Mouse (Mus musculus) forebrain, embryonic 13.5 days (tissue): ENCODE measurements around the gene Sun3. TPM values are rescaled to one million over a fixed set of nuclear protein-coding genes. Genes with fewer than 3 reads are reported as not detected.

Experiments
- ATAC-seq: fragments of 200-750 bp; cut with Nextera tagmentation; 2 replicates; pipeline ENCODE4 v1.8.0; 2017
- H3K27ac ChIP-seq: fragments of 300-500 bp; sonication (generic); 2 replicates; pipeline ENCODE4 v1.5.1; 2015; ENCODE audit warnings: inconsistent platforms, mild to moderate bottlenecking, moderate library complexity
- H3K27me3 ChIP-seq: fragments of 300-500 bp; sonication (generic); 2 replicates; pipeline ENCODE4 v1.6.1; 2015; ENCODE audit warnings: mild to moderate bottlenecking, inconsistent platforms
- H3K36me3 ChIP-seq: fragments of 300-500 bp; sonication (generic); 2 replicates; pipeline ENCODE4 v1.6.1; 2015; ENCODE audit warnings: mild to moderate bottlenecking, inconsistent platforms; ENCODE audit not compliant: poor library complexity, severe bottlenecking
- H3K4me1 ChIP-seq: fragments of 300-500 bp; sonication (generic); 2 replicates; pipeline ENCODE4 v1.6.1; 2015; ENCODE audit warnings: inconsistent platforms
- H3K4me2 ChIP-seq: fragments of 300-500 bp; sonication (generic); 2 replicates; pipeline ENCODE4 v1.6.1; 2015; ENCODE audit warnings: inconsistent platforms, mild to moderate bottlenecking, moderate library complexity
- H3K4me3 ChIP-seq: fragments of 300-500 bp; sonication (generic); 2 replicates; pipeline ENCODE4 v1.5.1; 2015; ENCODE audit warnings: mild to moderate bottlenecking, inconsistent platforms
- H3K9ac ChIP-seq: fragments of 300-500 bp; sonication (generic); 2 replicates; pipeline ENCODE4 v1.6.1; 2015; ENCODE audit warnings: mild to moderate bottlenecking, inconsistent platforms
- H3K9me3 ChIP-seq: fragments of 300-500 bp; sonication (generic); replicated peaks from 2 replicates; pipeline ENCODE4 v1.6.1; 2016; ENCODE audit warnings: inconsistent platforms
- WGBS: fragments of 180-500 bp; shearing (Covaris S2); methylation state at CpG from one replicate; pipeline ENCODE4 v1.1.7; 2015; 5-methylcytosine and 5-hydroxymethylcytosine counted together
- polyA plus RNA-seq: library from polyadenylated mRNA; unstranded; fragments of >200 nt; fragmentation: Nextera tagmentation; extraction: Ambion mirVana; gene quantifications from 2 replicates; pipeline ENCODE4 v1.2.1, GENCODE M21; 2015

The Sun3 gene
- polyA plus RNA-seq, 1 experiment from 2014 or later = not detected

- Histone ChIP-seq H3K4me1 (no peaks in the 10 kb centered on the region), H3K4me3 (no peak overlapping the region), H3K36me3 (no peaks in the 10 kb centered on the region), H3K27me3 (no peaks in the 10 kb centered on the region), H3K9ac (no peak overlapping the region), H3K27ac (no peak overlapping the region), H3K4me2 (no peak overlapping the region), H3K9me3 (no peaks in the 10 kb centered on the region)
- ATAC-seq = no peak
- whole genome bisulfite sequencing = 78% methylated on average over 7 of the region's 7 CpGs
Measured at GRCm38 (mm10) chr11:9024782-9025181, 24.0 kb downstream of the Sun3 start.

- 94% methylated on average over 5 of the region's 5 CpGs for WGBS
- no peak for ATAC-seq
- no peaks in the 10 kb centered on the region for H3K4me1 ChIP-seq
- no peak overlapping the region for H3K4me3 ChIP-seq
- H3K27ac ChIP-seq = no peak overlapping the region
- no peak overlapping the region for H3K9ac ChIP-seq
- H3K4me2 ChIP-seq = no peak overlapping the region
- H3K27me3 ChIP-seq = no peaks in the 10 kb centered on the region
- H3K36me3 ChIP-seq = no peaks in the 10 kb centered on the region
- no peaks in the 10 kb centered on the region for H3K9me3 ChIP-seq
Measured at GRCm38 (mm10) chr11:9020207-9020606, 28.6 kb downstream of the Sun3 start.

- no peak for ATAC-seq
- H3K4me3 ChIP-seq = no peak overlapping the region
- no peaks in the 10 kb centered on the region for H3K27me3 ChIP-seq
- no peak overlapping the region for H3K4me2 ChIP-seq
- H3K27ac ChIP-seq = no peak overlapping the region
- H3K36me3 ChIP-seq = no peaks in the 10 kb centered on the region
- no peaks in the 10 kb centered on the region for H3K4me1 ChIP-seq
- WGBS = 85% methylated on average over 6 of the region's 6 CpGs
- H3K9ac ChIP-seq = no peak overlapping the region
- H3K9me3 ChIP-seq = no peaks in the 10 kb centered on the region
Measured at GRCm38 (mm10) chr11:9018491-9019267, 30.1 kb downstream of the Sun3 start.

- no peak overlapping the region for H3K4me3 ChIP-seq
- 91% methylated on average over 3 of the region's 3 CpGs for WGBS
- no peaks in the 10 kb centered on the region for H3K36me3 ChIP-seq
- no peaks in the 10 kb centered on the region for H3K9me3 ChIP-seq
- H3K27me3 ChIP-seq = no peaks in the 10 kb centered on the region
- peaks cover 9% of the 10 kb centered on the region for H3K4me1 ChIP-seq
- ATAC-seq = no peak
- H3K4me2 ChIP-seq = no peak overlapping the region
- no peak overlapping the region for H3K9ac ChIP-seq
- H3K27ac ChIP-seq = no peak overlapping the region
Measured at GRCm38 (mm10) chr11:9014740-9015139, 34.1 kb downstream of the Sun3 start.

- peak overlapping the region; percentile 82; the same call in 1 of the 2 replicates for H3K27ac ChIP-seq
Measured at GRCm38 (mm10) chr11:9011348-9011747, 37.4 kb downstream of the Sun3 start.

GRCm38 (mm10) chr11:9010853-9011339, 37.9 kb downstream of the Sun3 start, which contains the start of gene Hus1:
TSS of gene Hus1 (minus strand) at chr11:9011191.
- Histone ChIP-seq H3K4me1 (peaks cover 22% of the 10 kb centered on the region), H3K27ac (peak within 1 kb of the TSS; percentile 82), H3K9ac (peak within 1 kb of the TSS; percentile 85), H3K9me3 (no peaks in the 10 kb centered on the region), H3K27me3 (no peaks in the 10 kb centered on the region), H3K4me3 (peak within 1 kb of the TSS; percentile 70), H3K36me3 (0 out of 2 replicates have a peak, but pooled peaks cover 7% of the 10 kb centered on the region), H3K4me2 (peak within 1 kb of the TSS; percentile 74)
- ATAC-seq = peak; percentile 96
- under 1% methylated on average over 43 of the region's 43 CpGs for WGBS

More at GRCm38 (mm10) chr11:9011348-9011747, 37.4 kb downstream of the Sun3 start:
- H3K27me3 ChIP-seq = no peaks in the 10 kb centered on the region
- peak overlapping the region; percentile 74 for H3K4me2 ChIP-seq
- 2% methylated on average over 3 of the region's 3 CpGs for WGBS
- H3K4me3 ChIP-seq = peak overlapping the region; percentile 70
- peak overlapping the region; percentile 85 for H3K9ac ChIP-seq
- H3K9me3 ChIP-seq = no peaks in the 10 kb centered on the region
- H3K36me3 ChIP-seq = 0 out of 2 replicates have a peak, but pooled peaks cover 7% of the 10 kb centered on the region
- peaks cover 22% of the 10 kb centered on the region for H3K4me1 ChIP-seq
- peak; percentile 50 for ATAC-seq

GRCm38 (mm10) chr11:9010416-9010815, 38.4 kb downstream of the Sun3 start:
- Histone ChIP-seq H3K27ac (peak overlapping the region; percentile 82), H3K9me3 (no peaks in the 10 kb centered on the region), H3K4me2 (peak overlapping the region; percentile 74), H3K4me1 (peaks cover 22% of the 10 kb centered on the region), H3K4me3 (peak overlapping the region; percentile 70), H3K27me3 (no peaks in the 10 kb centered on the region), H3K9ac (peak overlapping the region; percentile 85), H3K36me3 (peaks cover 11% of the 10 kb centered on the region)
- WGBS = under 1% methylated on average over 7 of the region's 7 CpGs
- peak; percentile 69 for ATAC-seq

- no peak overlapping the region for H3K27ac ChIP-seq
- ATAC-seq = no peak
- H3K9me3 ChIP-seq = no peaks in the 10 kb centered on the region
- H3K9ac ChIP-seq = no peak overlapping the region
- H3K4me2 ChIP-seq = no peak overlapping the region
- peaks cover 22% of the 10 kb centered on the region for H3K4me1 ChIP-seq
- no peaks in the 10 kb centered on the region for H3K27me3 ChIP-seq
- 96% methylated on average over 5 of the region's 5 CpGs for WGBS
- no peak overlapping the region for H3K4me3 ChIP-seq
- H3K36me3 ChIP-seq = peaks cover 27% of the 10 kb centered on the region
Measured at GRCm38 (mm10) chr11:9008761-9009160, 40.0 kb downstream of the Sun3 start.

- no peak overlapping the region for H3K9ac ChIP-seq
- ATAC-seq = no peak
- no peaks in the 10 kb centered on the region for H3K27me3 ChIP-seq
- H3K27ac ChIP-seq = no peak overlapping the region
- 77% methylated on average over 4 of the region's 4 CpGs for WGBS
- no peak overlapping the region for H3K4me3 ChIP-seq
- H3K9me3 ChIP-seq = no peaks in the 10 kb centered on the region
- H3K4me1 ChIP-seq = no peaks in the 10 kb centered on the region
- no peak overlapping the region for H3K4me2 ChIP-seq
- H3K36me3 ChIP-seq = peaks cover 19% of the 10 kb centered on the region
Measured at GRCm38 (mm10) chr11:8988084-8988483, 60.7 kb downstream of the Sun3 start.

- Histone ChIP-seq H3K9ac (no peak overlapping the region), H3K27ac (no peak overlapping the region), H3K9me3 (no peaks in the 10 kb centered on the region), H3K4me1 (no peaks in the 10 kb centered on the region), H3K4me3 (no peak overlapping the region), H3K4me2 (no peak overlapping the region), H3K36me3 (peaks cover 2% of the 10 kb centered on the region), H3K27me3 (no peaks in the 10 kb centered on the region)
- no peak for ATAC-seq
Measured at GRCm38 (mm10) chr11:8986058-8986457, 62.7 kb downstream of the Sun3 start.

GRCm38 (mm10) chr11:8983237-8983861, 65.4 kb downstream of the Sun3 start:
- WGBS = 40% methylated on average over 6 of the region's 6 CpGs

GRCm38 (mm10) chr11:8978154-8978553, 70.6 kb downstream of the Sun3 start:
- H3K27ac ChIP-seq = no peak overlapping the region
- no peaks in the 10 kb centered on the region for H3K27me3 ChIP-seq
- H3K4me2 ChIP-seq = no peak overlapping the region
- H3K4me3 ChIP-seq = no peak overlapping the region
- ATAC-seq = no peak
- no peaks in the 10 kb centered on the region for H3K9me3 ChIP-seq
- H3K9ac ChIP-seq = no peak overlapping the region
- no peaks in the 10 kb centered on the region for H3K36me3 ChIP-seq
- no peaks in the 10 kb centered on the region for H3K4me1 ChIP-seq
- WGBS = 94% methylated on average over 4 of the region's 4 CpGs

More at GRCm38 (mm10) chr11:8983237-8983861, 65.4 kb downstream of the Sun3 start:
- H3K9me3 ChIP-seq = no peaks in the 10 kb centered on the region
- H3K27ac ChIP-seq = no peak overlapping the region
- H3K27me3 ChIP-seq = no peaks in the 10 kb centered on the region
- H3K9ac ChIP-seq = no peak overlapping the region
- ATAC-seq = peak; percentile 54; the same call in 1 of the 2 replicates
- no peak overlapping the region for H3K4me2 ChIP-seq
- H3K4me1 ChIP-seq = no peaks in the 10 kb centered on the region
- no peaks in the 10 kb centered on the region for H3K36me3 ChIP-seq
- no peak overlapping the region for H3K4me3 ChIP-seq
